Mouse (Mus musculus) kidney, adult 2 months (tissue): ENCODE measurements at regions not wholly inside any gene's neighbourhood (a gene's known extent, or its start where the extent isn't known, plus 50 kb on each side); places are given as distances from the start of the nearest gene placed in this dataset.

ENCODE experiments used
- CTCF ChIP-seq: fragments of 200-500 bp; conservative IDR thresholded peaks from 2 replicates; pipeline ENCODE4 v1.5.1; 2011; ENCODE audit warnings: low read depth, mild to moderate bottlenecking, control low read depth, low read length, moderate library complexity, mixed read lengths; ENCODE audit not compliant: insufficient read depth, insufficient read length
- POLR2A ChIP-seq: fragments of 200-500 bp; IDR thresholded peaks from one replicate; pipeline ENCODE4 v1.6.1; 2011; ENCODE audit warnings: low read depth, low read length, control low read depth

DNA sequence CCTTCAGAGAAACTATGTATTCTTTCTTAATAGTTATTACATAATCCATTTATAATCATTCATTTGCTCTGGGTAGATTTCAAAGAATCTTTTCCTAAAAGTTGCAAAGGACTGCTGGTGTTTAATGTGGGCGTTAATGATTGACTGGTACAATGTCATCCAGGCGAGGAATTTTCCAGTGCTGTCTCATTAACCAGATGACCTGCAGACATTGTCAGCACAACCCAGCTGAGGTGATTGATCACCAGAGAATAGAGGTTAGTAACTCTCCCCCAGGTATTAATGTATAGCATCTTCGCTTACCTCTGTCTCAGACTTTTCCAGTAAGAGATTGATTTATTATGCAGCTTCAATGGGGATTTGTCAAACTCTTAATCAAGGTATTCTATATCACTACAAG lies 426.5 kb downstream of the Pdha2 start:
- TF ChIP-seq CTCF: no peak
- TF ChIP-seq POLR2A: no peak
